Mouse (Mus musculus): ENCODE measurements around the gene Fbxw20. TPM values are rescaled to one million over a fixed set of nuclear protein-coding genes. Genes with fewer than 3 reads are reported as not detected.

The Fbxw20 gene
- polyA plus RNA-seq (2017; shearing (Covaris generic)) = 0.28 TPM

DNA sequence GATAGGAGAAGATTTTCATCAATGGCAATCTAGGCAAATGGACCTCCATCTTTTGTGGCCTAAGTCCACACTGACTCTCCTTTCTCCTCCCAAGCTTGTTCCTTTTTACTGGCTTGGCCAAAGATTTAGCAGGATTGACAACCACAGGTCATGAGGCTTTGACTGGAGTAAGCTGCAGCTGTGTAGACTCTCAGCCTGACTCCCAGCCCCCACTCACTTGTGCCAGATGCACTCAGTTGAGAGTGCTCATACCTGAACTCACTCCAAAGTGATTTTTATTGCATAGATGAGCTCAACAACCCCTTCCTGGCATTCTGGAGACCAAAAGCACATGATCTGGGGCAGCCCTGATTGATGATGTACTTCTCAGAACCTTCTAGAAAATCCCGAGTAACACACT, at the start of gene Fbxw20:
TSS of gene Fbxw20 (minus strand) at position 101 of the 400 bp plus-strand sequence.

DNA sequence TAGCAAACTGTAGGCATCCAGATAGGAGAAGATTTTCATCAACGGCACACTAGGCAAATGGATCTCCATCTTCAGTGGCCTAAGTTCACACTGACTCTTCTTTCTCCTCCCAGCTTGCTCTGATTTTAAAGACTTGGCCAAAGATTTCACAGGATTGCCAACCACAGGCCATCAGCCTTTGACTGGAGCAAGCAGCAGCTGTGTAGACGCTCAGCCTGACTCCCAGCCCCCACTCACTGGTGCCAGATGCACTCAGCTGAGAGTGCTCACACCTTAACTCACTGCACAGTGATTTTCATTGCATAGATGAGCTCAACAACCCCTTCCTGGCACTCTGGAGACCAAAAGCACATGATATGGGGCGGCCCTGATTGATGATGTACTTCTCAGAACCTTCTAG, 38.7 kb downstream of the Fbxw20 start, which contains the start of gene Fbxw13:
TSS of gene Fbxw13 (minus strand) at position 101 of the 400 bp plus-strand sequence.

Other genes with a start within 250 kb of the Fbxw20 start
- gene Ucn2, start 248.7 kb downstream of the Fbxw20 start, polyA plus RNA-seq (2017; shearing (Covaris generic)) = not detected
- gene Pfkfb4, start 243.0 kb downstream of the Fbxw20 start, polyA plus RNA-seq (2017; shearing (Covaris generic)) = 5.2 TPM
- 2,718 TPM for gene Shisa5, start 196.2 kb downstream of the Fbxw20 start, polyA plus RNA-seq (2017; shearing (Covaris generic))
- gene Trex1, start 175.0 kb downstream of the Fbxw20 start, polyA plus RNA-seq (2017; shearing (Covaris generic)) = 103 TPM
- gene Atrip, start 160.6 kb downstream of the Fbxw20 start, polyA plus RNA-seq (2017; shearing (Covaris generic)) = 13.4 TPM
- gene Ccdc51, start 152.3 kb downstream of the Fbxw20 start, polyA plus RNA-seq (2017; shearing (Covaris generic)) = 5.5 TPM
- 490 TPM for gene Tma7, start 152.2 kb downstream of the Fbxw20 start, polyA plus RNA-seq (2017; shearing (Covaris generic))
- gene Plxnb1, start 139.4 kb downstream of the Fbxw20 start, polyA plus RNA-seq (2017; shearing (Covaris generic)) = 1.9 TPM
- not detected for gene Fbxw21, start 72.7 kb downstream of the Fbxw20 start, polyA plus RNA-seq (2017; shearing (Covaris generic))
- not detected for gene Fbxw13, start 38.8 kb downstream of the Fbxw20 start, polyA plus RNA-seq (2017; shearing (Covaris generic))
- gene Fbxw14, start 52.9 kb upstream of the Fbxw20 start, polyA plus RNA-seq (2017; shearing (Covaris generic)) = not detected
- 0.34 TPM for gene Fbxw28, start 104.9 kb upstream of the Fbxw20 start, polyA plus RNA-seq (2017; shearing (Covaris generic))
- not detected for gene Fbxw22, start 169.5 kb upstream of the Fbxw20 start, polyA plus RNA-seq (2017; shearing (Covaris generic))
- gene Fbxw16, start 214.4 kb upstream of the Fbxw20 start, polyA plus RNA-seq (2017; shearing (Covaris generic)) = not detected